Mouse (Mus musculus) c-Kit-negative CD71-positive TER-119-positive erythroid progenitor cells, embryonic 14.5 days (primary cell): Measurements from ENCODE around the gene Kdm3a.

Source experiments
- DNase-seq: peaks from one replicate; pipeline ENCODE4 v3.0.0-alpha.2; 2013; ENCODE audit warnings: low read depth, low spot score

Gene Kdm3a

DNA sequence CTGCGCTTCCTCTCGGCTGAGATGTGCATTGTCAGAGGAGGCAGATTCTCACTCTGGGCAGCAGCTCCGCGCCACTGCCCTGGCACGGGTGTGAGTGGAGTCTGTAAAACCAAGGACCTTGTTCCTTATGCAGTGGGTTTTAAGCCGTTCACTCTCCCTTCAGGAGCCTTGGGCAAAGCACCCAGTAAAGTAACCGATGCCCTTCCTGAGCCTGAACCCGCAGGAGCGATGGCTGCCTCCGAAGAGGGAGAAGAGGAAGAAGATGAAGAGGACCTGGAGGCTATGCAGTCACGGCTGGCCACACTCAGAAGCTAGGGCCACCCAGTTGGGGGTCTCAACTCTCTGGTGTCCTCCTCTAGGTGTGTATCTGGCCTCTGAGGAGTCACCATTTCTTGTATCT lies 53.3 kb downstream of the Kdm3a start:
- no peak for DNase-seq

DNA sequence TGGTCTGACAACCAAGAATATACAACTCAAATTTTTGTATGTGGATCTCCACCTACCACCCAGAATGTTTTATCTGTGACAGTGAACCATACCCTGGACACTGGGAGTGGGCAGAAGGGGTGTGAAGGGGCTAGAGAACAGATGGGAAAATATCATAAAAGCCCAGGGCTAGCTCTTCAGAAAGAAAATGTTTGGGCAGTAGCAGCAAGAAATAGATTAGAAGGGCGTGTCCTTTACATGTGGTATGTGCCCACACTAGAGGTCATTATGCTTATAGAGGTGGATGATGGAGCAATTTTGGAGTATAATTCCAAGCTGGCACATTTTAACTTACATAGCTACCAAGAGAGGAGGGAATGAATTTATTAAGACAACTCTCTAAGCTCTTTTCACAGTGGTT lies 57.4 kb downstream of the Kdm3a start:
- DNase-seq, result no peak

DNA sequence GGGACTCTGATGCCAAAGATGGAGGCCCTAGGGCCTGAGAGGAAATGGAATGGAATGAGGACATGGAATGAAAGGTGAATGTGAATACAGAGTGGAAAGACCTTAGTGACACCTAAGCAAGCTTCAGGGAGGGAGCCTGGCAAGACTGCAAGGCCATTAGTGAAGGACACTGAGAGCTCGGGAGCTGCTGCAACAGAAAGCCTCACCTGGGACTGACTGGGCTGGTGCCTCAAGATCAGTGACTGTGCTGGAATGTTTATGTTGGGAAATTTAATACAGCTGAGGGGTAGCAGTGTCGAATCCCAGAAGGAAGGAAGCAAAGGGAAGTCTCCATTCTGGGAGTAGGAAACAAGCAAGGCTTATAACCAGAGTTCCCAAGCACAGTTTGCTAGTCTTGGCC lies 63.8 kb downstream of the Kdm3a start:
- DNase-seq, result no peak

DNA sequence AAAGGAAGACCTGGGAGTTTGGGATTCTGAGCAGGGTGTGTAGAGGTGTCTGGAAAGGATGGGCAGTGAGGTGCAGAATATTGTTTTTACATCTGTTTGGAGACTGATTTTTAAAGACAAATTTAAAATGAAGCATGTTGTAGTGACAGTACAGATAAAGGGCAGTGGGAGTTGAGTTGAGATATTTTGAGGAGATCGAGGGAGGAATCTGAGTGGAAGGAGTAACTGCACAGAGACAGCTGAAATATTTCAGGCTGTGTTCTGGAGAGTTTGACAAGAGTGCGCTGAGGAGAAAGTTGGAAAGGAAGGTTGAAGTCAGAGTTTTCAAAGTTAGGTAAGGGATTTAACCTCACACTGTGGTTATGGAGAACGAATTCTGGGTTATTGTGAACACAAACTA lies 64.2 kb downstream of the Kdm3a start:
- DNase-seq, result no peak

DNA sequence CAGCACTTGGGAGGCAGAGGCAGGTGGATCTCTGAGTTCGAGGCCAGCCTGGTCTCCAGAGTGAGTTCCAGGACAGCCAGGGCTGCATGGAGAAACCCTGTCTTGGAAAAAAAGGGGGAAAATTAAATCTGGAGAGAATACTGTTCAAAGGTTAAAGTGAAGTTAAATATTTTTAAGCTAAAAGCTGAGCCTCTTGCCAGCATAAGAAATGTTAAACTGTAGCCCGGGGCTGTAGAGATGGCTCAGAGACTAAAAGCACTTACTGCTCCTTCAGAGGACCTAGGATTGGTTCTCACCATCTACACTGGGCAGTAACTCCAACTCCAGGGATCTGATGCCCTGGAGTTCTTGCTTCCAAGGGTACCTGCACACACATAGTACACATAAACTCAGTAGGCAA lies 76.0 kb downstream of the Kdm3a start:
- no peak for DNase-seq

DNA sequence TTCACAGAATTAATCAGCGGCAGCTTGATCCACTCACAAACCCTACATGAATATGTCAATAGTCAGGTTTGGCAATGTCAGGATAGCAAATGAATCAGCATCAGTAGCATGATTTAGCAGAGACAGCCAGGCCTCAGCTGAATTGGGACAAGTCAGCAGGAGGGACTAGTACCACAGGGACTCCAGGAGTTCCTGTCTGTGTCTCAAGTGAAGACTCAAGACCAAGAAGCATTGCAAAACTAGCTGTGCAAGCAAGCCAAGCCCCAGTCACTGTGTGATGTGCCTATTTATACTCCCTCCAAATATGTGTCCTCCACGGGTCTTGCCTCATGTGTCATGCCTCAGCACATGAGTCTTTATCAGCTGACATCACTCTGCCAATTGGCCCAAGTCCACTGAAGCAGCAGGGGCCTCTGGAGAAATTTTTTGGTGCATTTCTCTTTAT lies 77.3 kb downstream of the Kdm3a start:
- DNase-seq, result no peak

DNA sequence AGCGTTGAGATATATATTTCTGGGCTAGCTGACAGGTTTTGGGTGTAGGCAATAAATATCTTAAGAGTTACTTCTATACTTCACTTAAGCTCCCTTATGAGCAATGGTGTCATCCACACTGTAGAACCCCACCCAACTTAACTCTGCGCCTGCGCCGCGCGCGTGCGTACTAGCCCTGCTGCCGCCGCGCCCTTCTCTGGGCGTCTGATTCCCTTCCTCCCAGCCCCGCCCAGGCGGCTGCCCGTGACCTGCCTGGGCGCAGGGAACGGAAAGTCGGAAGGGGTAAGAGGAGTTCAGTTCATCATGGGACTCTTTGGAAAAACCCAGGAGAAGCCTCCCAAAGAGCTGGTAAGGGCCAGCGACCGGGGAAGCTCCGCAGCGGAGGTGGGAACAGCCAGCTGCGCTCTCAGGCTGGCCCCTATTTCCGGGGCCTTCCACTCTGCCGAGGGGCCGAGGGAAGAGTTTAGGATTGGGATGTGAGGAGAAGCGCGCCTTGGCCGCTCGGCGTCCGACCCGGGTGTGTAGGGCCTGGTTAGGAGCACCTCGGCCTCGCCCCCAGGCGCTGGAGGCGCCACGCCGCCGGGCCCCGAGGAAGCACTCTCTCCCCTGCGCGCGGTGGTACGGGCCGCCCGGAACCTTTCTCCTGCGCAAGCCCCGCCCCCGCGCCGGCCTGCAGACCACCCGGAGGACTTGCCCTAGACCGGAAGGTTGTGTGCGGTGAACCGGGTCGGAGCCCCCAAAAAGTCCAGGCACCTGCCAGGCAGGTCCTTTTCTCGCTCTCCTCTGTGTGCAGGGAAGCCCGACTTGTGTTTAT lies 88.9 kb downstream of the Kdm3a start, which contains the start of gene Chmp3:
Chmp3 (plus strand) TSS at position 112 of the 814 bp plus-strand sequence.
- peak; percentile 97 for DNase-seq
